Mouse (Mus musculus) hindbrain, postnatal 0 days (tissue): ENCODE data around the gene Isg20. TPM values are rescaled to one million over a fixed set of nuclear protein-coding genes. Genes with fewer than 3 reads are reported as not detected.
A peak's percentile ranks its signal among the peaks of the same experiment; 100 is the strongest.

Source experiments
- ATAC-seq: fragments of 200-750 bp; cut with Nextera tagmentation; 2 replicates; pipeline ENCODE4 v1.8.0; 2017; ENCODE audit warnings: mild to moderate bottlenecking, moderate TSS enrichment, moderate library complexity
- DNase-seq: peaks from one replicate; pipeline ENCODE4 v3.0.0-alpha.2; 2015; ENCODE audit warnings: low spot score
- H3K27ac ChIP-seq: fragments of 300-500 bp; sonication (generic); 2 replicates; pipeline ENCODE4 v1.5.1; 2014; ENCODE audit warnings: mild to moderate bottlenecking
- H3K27me3 ChIP-seq: fragments of 300-500 bp; sonication (generic); 2 replicates; pipeline ENCODE4 v1.6.1; 2014; ENCODE audit warnings: low read length, mixed read lengths; ENCODE audit not compliant: insufficient read depth
- H3K36me3 ChIP-seq: fragments of 300-500 bp; sonication (generic); 2 replicates; pipeline ENCODE4 v1.6.1; 2014; ENCODE audit warnings: low read length, mixed read lengths; ENCODE audit not compliant: insufficient read depth
- H3K4me1 ChIP-seq: fragments of 300-500 bp; sonication (generic); 2 replicates; pipeline ENCODE4 v1.6.1; 2014; ENCODE audit warnings: antibody characterized with exemption, low read length, mixed read lengths; ENCODE audit not compliant: insufficient read depth
- H3K4me2 ChIP-seq: fragments of 300-500 bp; sonication (generic); 2 replicates; pipeline ENCODE4 v1.6.1; 2014; ENCODE audit warnings: low read depth, mild to moderate bottlenecking, low read length, moderate library complexity, mixed read lengths
- H3K4me3 ChIP-seq: fragments of 300-500 bp; sonication (generic); 2 replicates; pipeline ENCODE4 v1.5.1; 2014; ENCODE audit warnings: low read length
- H3K9ac ChIP-seq: fragments of 300-500 bp; sonication (generic); replicated peaks from 2 replicates; pipeline ENCODE4 v1.6.1; 2014; ENCODE audit warnings: mild to moderate bottlenecking, low read length, moderate library complexity, mixed read lengths
- H3K9me3 ChIP-seq: fragments of 300-500 bp; sonication (generic); 2 replicates; pipeline ENCODE4 v1.6.1; 2016; ENCODE audit warnings: low read length, mixed read lengths
- CTCF ChIP-seq: IDR thresholded peaks from 2 replicates; pipeline ENCODE4 v1.5.1; 2016; ENCODE audit warnings: antibody characterized with exemption, control low read depth, low read depth
- WGBS: fragments of 180-500 bp; shearing (Covaris S2); extraction: QIAGEN DNeasy Blood & Tissue Kit; methylation state at CpG from one replicate; pipeline ENCODE4 v1.1.7; 2014; 5-methylcytosine and 5-hydroxymethylcytosine counted together
- polyA plus RNA-seq: library from polyadenylated mRNA; unstranded; fragments of >200 nt; fragmentation: Nextera tagmentation; extraction: Ambion mirVana; gene quantifications from 2 replicates; pipeline ENCODE4 v1.2.1, GENCODE M21; 2015
- total RNA-seq: library from RNA; depleted of rRNA; stranded (reverse); fragments of >200 nt; gene quantifications from 2 replicates; pipeline ENCODE4 v1.2.3, GENCODE M21; 2014

The Isg20 gene
- total and polyA plus RNA-seq, 2 experiments from 2014 or later, result 0.76 to 4.1 TPM

DNA sequence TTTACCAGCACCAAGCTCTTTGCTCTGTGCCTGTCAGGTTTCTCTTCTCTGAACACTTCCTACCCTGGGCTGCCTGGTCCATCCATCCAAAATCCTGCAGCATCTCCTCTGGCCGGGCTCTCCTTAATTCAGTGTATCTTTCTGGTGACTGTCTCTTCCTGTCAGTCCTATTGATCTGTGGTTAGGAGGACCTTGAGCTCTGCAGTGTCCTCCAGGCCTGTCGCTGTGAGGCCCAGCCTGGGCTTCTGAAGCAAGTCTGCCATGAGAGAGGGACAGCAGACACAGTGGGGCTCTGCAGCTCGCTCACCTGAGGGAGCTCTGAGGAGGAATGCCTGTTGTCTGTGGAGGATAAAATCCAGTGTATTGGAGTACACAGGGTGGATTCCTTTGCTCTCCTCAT is 15.7 kb upstream of the Isg20 start:
- ATAC-seq (no peak), DNase-seq (no peak)
- Histone ChIP-seq H3K27me3 (no peaks in the 10 kb centered on the region), H3K27ac (no peak overlapping the region), H3K4me2 (no peak overlapping the region), H3K9me3 (no peaks in the 10 kb centered on the region), H3K4me3 (no peak overlapping the region), H3K36me3 (peaks cover 5% of the 10 kb centered on the region; the same call in 1 of the 2 replicates), H3K4me1 (peaks cover 4% of the 10 kb centered on the region), H3K9ac (0 out of 2 replicates have a peak overlapping the region, but pooled peaks have one; percentile 3)
- TF ChIP-seq CTCF, result no peak
- 95% methylated on average over 3 of the region's 3 CpGs for whole genome bisulfite sequencing

DNA sequence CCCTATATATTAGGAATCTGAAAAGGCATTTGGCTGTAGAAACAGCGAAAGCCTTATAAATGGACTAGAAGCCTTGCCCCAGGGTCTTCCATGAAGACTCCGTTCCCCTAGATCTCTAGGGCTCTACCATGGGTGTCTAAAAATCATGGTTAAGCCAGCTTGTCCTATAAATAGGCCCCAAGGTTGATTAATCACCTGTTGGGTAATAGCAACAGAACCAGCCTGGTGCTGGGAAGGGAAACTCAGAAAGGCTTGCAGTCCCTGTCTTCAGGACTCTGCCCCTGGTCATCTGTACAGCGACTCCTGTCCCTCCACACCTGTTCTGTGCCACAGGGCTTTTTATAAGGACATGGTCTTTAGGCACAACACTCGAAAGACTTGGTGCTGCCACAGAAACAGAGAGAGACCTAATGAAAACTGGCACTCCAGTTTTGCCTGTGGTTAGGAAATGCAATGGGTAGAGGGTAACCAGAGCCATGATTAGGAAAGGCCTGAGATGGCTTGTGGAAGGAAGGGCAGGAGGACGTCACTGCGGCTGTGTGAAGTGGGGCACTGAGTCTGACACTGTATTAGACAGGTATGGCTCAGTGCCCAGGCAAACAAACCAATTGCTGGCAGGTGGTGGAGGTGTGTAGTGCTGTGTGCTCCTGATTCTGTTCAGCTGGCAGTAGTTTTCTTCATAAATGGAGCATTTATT is 9.9 kb upstream of the Isg20 start:
- H3K27me3 ChIP-seq, result no peaks in the 10 kb centered on the region
- H3K27ac ChIP-seq, result no peak overlapping the region
- peaks cover 7% of the 10 kb centered on the region; the same call in 1 of the 2 replicates for H3K36me3 ChIP-seq
- no peak overlapping the region for H3K9ac ChIP-seq
- no peak for TF ChIP-seq CTCF
- H3K4me1 ChIP-seq, result no peaks in the 10 kb centered on the region
- ATAC-seq (no peak), DNase-seq (no peak)
- H3K9me3 ChIP-seq, result no peaks in the 10 kb centered on the region
- H3K4me3 ChIP-seq, result no peak overlapping the region
- H3K4me2 ChIP-seq, result no peak overlapping the region
- 92% methylated on average over 6 of the region's 6 CpGs for WGBS

DNA sequence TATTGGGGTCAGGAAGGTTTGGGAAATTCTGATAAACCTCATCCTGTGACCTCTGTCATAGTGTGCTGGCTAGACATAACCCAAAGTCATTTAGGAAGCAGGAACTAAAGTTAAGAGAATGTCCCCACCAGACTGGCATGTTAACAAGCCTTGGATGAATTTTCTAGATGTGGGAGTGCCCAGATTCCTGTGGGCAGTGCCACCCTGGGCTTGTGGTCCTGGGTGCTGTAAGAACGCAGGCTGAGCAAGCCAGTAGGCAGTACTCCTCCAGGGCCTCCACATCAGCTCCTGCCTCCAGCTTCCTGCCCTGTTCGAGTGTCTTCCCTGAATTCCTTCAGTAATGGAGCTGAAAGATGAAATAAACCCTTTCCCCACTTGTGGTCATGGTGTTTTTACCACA is 9.0 kb upstream of the Isg20 start:
- DNase-seq (no peak), ATAC-seq (no peak)
- 83% methylated on average over 2 of the region's 2 CpGs for WGBS
- no peaks in the 10 kb centered on the region for H3K4me1 ChIP-seq
- no peak overlapping the region for H3K4me3 ChIP-seq
- H3K27ac ChIP-seq, result no peak overlapping the region
- no peak overlapping the region for H3K9ac ChIP-seq
- TF ChIP-seq CTCF, result no peak
- peaks cover 7% of the 10 kb centered on the region; the same call in 1 of the 2 replicates for H3K36me3 ChIP-seq
- H3K27me3 ChIP-seq, result no peaks in the 10 kb centered on the region
- H3K4me2 ChIP-seq, result no peak overlapping the region
- H3K9me3 ChIP-seq, result no peaks in the 10 kb centered on the region

GRCm38 (mm10) chr7:78909026-78909425 is 4.2 kb upstream of the Isg20 start:
- WGBS, result 88% methylated on average over 6 of the region's 6 CpGs

GRCm38 (mm10) chr7:78910336-78911098 is 2.7 kb upstream of the Isg20 start:
- peak; percentile 42 for DNase-seq
- Histone ChIP-seq H3K9ac (no peak overlapping the region), H3K4me2 (no peak overlapping the region), H3K27me3 (no peaks in the 10 kb centered on the region), H3K9me3 (no peaks in the 10 kb centered on the region), H3K4me1 (peaks cover 11% of the 10 kb centered on the region), H3K36me3 (no peaks in the 10 kb centered on the region; the same call in 1 of the 2 replicates), H3K27ac (no peak overlapping the region), H3K4me3 (no peak overlapping the region)
- TF ChIP-seq CTCF, result peak; percentile 46
- WGBS, result 35% methylated on average over 6 of the region's 6 CpGs
- ATAC-seq, result no peak

More at GRCm38 (mm10) chr7:78909026-78909425, 4.2 kb upstream of the Isg20 start:
- no peak overlapping the region for H3K27ac ChIP-seq
- ATAC-seq, result no peak
- no peak overlapping the region for H3K9ac ChIP-seq
- H3K4me3 ChIP-seq, result no peak overlapping the region
- H3K9me3 ChIP-seq, result no peaks in the 10 kb centered on the region
- H3K27me3 ChIP-seq, result no peaks in the 10 kb centered on the region
- TF ChIP-seq CTCF, result no peak
- no peak overlapping the region for H3K4me2 ChIP-seq
- DNase-seq, result no peak
- H3K36me3 ChIP-seq, result no peaks in the 10 kb centered on the region; the same call in 1 of the 2 replicates
- peaks cover 11% of the 10 kb centered on the region for H3K4me1 ChIP-seq

- H3K4me3 ChIP-seq, result no peak overlapping the region
- H3K4me2 ChIP-seq, result no peak overlapping the region
- TF ChIP-seq CTCF, result no peak
- no peak overlapping the region for H3K9ac ChIP-seq
- peaks cover 11% of the 10 kb centered on the region for H3K4me1 ChIP-seq
- H3K27me3 ChIP-seq, result no peaks in the 10 kb centered on the region
- H3K27ac ChIP-seq, result no peak overlapping the region
- no peak for DNase-seq
- no peaks in the 10 kb centered on the region for H3K9me3 ChIP-seq
- H3K36me3 ChIP-seq, result no peaks in the 10 kb centered on the region; the same call in 1 of the 2 replicates
- 89% methylated on average over 4 of the region's 4 CpGs for WGBS
- no peak for ATAC-seq
Observed at GRCm38 (mm10) chr7:78911209-78911608, 2.0 kb upstream of the Isg20 start.
